Mouse (Mus musculus) stomach, embryonic 14.5 days (tissue): Measurements from ENCODE around the gene Pecr. TPM values are rescaled to one million over a fixed set of nuclear protein-coding genes. Genes with fewer than 3 reads are reported as not detected.

Experiments used
- ATAC-seq: fragments of 200-750 bp; cut with Nextera tagmentation; 2 replicates; pipeline ENCODE4 v1.8.0; 2017; ENCODE audit warnings: low read depth, moderate TSS enrichment; ENCODE audit not compliant: insufficient number of reproducible peaks, insufficient read depth, low FRiP score
- H3K27ac ChIP-seq: fragments of 300-500 bp; sonication (generic); 2 replicates; pipeline ENCODE4 v1.5.1; 2014; ENCODE audit warnings: mild to moderate bottlenecking, low read length, moderate library complexity, mixed read lengths
- H3K27me3 ChIP-seq: fragments of 300-500 bp; sonication (generic); 2 replicates; pipeline ENCODE4 v1.6.1; 2014; ENCODE audit warnings: low read length, control low read depth, mixed read lengths; ENCODE audit not compliant: control insufficient read depth, insufficient read depth
- H3K36me3 ChIP-seq: fragments of 300-500 bp; sonication (generic); 2 replicates; pipeline ENCODE4 v1.6.1; 2014; ENCODE audit warnings: mild to moderate bottlenecking, control low read depth, low read length, moderate library complexity, mixed read lengths; ENCODE audit not compliant: control insufficient read depth, insufficient read depth
- H3K4me1 ChIP-seq: fragments of 300-500 bp; sonication (generic); 2 replicates; pipeline ENCODE4 v1.6.1; 2014; ENCODE audit warnings: low read length, control low read depth, mixed read lengths; ENCODE audit not compliant: control insufficient read depth, insufficient read depth
- H3K4me2 ChIP-seq: fragments of 300-500 bp; sonication (generic); replicated peaks from 2 replicates; pipeline ENCODE4 v1.6.1; 2014; ENCODE audit warnings: low read depth, low read length, control low read depth
- H3K4me3 ChIP-seq: fragments of 300-500 bp; sonication (generic); 2 replicates; pipeline ENCODE4 v1.5.1; 2014; ENCODE audit warnings: low read depth, low read length, control low read depth
- H3K9ac ChIP-seq: fragments of 300-500 bp; sonication (generic); replicated peaks from 2 replicates; pipeline ENCODE4 v1.6.1; 2014; ENCODE audit warnings: low read depth, mild to moderate bottlenecking, control low read depth, low read length, moderate library complexity, mixed read lengths
- H3K9me3 ChIP-seq: fragments of 300-500 bp; sonication (generic); 2 replicates; pipeline ENCODE4 v1.6.1; 2016; ENCODE audit warnings: low read depth, low read length, control low read depth; ENCODE audit not compliant: control insufficient read depth
- WGBS: fragments of 180-500 bp; shearing (Covaris S2); extraction: QIAGEN DNeasy Blood & Tissue Kit; methylation state at CpG from one replicate; pipeline ENCODE4 v1.1.7; 2014; 5-methylcytosine and 5-hydroxymethylcytosine counted together
- polyA plus RNA-seq: library from polyadenylated mRNA; unstranded; fragments of >200 nt; fragmentation: Nextera tagmentation; extraction: Ambion mirVana; gene quantifications from 2 replicates; pipeline ENCODE4 v1.2.1, GENCODE M21; 2014

Pecr gene
- polyA plus RNA-seq, 1 experiment from 2014 or later, result 35.7 TPM

- no peak overlapping the region for H3K4me3 ChIP-seq
- ATAC-seq, result no peak
- WGBS, result 25% methylated on average over 4 of the region's 4 CpGs
These were observed 64.1 kb downstream of the Pecr start for GRCm38 (mm10) chr1:72220008-72220407.

DNA sequence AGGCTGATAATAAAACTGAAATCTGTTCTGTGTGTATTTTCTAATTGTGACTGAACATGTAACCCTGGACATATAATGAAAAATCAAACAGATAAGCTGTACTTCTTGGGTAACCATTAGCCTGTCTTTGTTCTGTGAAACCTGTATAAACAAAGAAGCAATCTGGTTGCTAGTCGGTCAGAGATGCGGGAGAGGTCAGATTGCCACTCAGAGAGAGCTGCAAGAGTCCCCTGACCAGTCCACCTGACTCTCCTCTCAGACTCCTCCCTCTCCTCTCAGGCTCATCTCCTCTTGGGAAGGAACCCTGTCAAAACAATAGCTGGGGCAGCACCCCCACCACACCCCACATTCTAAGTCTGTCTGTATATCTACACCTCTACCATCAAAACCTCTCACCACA, 65.0 kb downstream of the Pecr start:
- Histone ChIP-seq H3K4me1 (peaks cover 3% of the 10 kb centered on the region; the same call in 1 of the 2 replicates), H3K27me3 (0 out of 2 replicates have a peak, but pooled peaks cover 3% of the 10 kb centered on the region), H3K9ac (no peak overlapping the region), H3K36me3 (no peaks in the 10 kb centered on the region), H3K9me3 (no peaks in the 10 kb centered on the region), H3K4me3 (no peak overlapping the region), H3K27ac (no peak overlapping the region), H3K4me2 (no peak overlapping the region)
- no peak; the same call in 1 of the 2 replicates for ATAC-seq
- 26% methylated on average over 2 of the region's 2 CpGs for WGBS

More at GRCm38 (mm10) chr1:72220008-72220407, 64.1 kb downstream of the Pecr start:
- H3K36me3 ChIP-seq, result no peaks in the 10 kb centered on the region
- H3K27ac ChIP-seq, result no peak overlapping the region
- 0 out of 2 replicates have a peak, but pooled peaks cover 5% of the 10 kb centered on the region for H3K27me3 ChIP-seq
- H3K4me1 ChIP-seq, result peaks cover 3% of the 10 kb centered on the region; the same call in 1 of the 2 replicates
- H3K9ac ChIP-seq, result no peak overlapping the region
- no peaks in the 10 kb centered on the region for H3K9me3 ChIP-seq
- no peak overlapping the region for H3K4me2 ChIP-seq

DNA sequence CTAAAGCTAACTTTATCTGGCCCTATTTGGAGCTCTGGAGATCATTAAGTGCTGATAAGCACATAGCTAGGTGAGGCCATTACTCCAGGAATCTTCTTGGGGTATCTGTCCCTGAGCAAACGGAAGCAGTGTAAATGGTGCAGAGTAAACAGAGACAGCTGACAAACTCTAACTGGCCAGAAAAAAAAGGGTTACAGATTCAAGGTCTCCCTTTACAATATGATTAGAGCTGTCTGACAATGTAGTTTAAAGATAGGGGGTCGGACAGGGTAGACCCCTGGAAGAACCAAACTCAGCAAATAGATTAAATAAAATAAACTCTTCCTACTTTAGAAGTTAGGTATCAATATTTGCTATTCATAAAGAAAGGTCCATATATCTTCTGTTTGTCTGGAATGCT, 65.5 kb downstream of the Pecr start:
- Histone ChIP-seq H3K4me1 (peaks cover 3% of the 10 kb centered on the region; the same call in 1 of the 2 replicates), H3K9me3 (no peaks in the 10 kb centered on the region), H3K27me3 (no peaks in the 10 kb centered on the region), H3K27ac (no peak overlapping the region), H3K4me3 (no peak overlapping the region), H3K9ac (no peak overlapping the region), H3K4me2 (no peak overlapping the region), H3K36me3 (no peaks in the 10 kb centered on the region)
- ATAC-seq, result peak; percentile 56
- WGBS, result 27% methylated on average over 2 of the region's 2 CpGs

- 80% methylated on average over 7 of the region's 7 CpGs for WGBS
- no peak overlapping the region for H3K9ac ChIP-seq
- no peak for ATAC-seq
- H3K27ac ChIP-seq, result no peak overlapping the region
- no peaks in the 10 kb centered on the region for H3K36me3 ChIP-seq
- H3K27me3 ChIP-seq, result no peaks in the 10 kb centered on the region
- H3K4me3 ChIP-seq, result no peak overlapping the region
- H3K4me2 ChIP-seq, result no peak overlapping the region
- peaks cover 3% of the 10 kb centered on the region; the same call in 1 of the 2 replicates for H3K4me1 ChIP-seq
- no peaks in the 10 kb centered on the region for H3K9me3 ChIP-seq
These were observed 67.4 kb downstream of the Pecr start for GRCm38 (mm10) chr1:72216761-72217160.

- ATAC-seq, result no peak
- 71% methylated on average over 4 of the region's 4 CpGs for WGBS
- Histone ChIP-seq H3K4me2 (no peak overlapping the region), H3K27ac (no peak overlapping the region), H3K9me3 (no peaks in the 10 kb centered on the region), H3K36me3 (no peaks in the 10 kb centered on the region), H3K9ac (no peak overlapping the region), H3K4me1 (peaks cover 6% of the 10 kb centered on the region; the same call in 1 of the 2 replicates), H3K4me3 (no peak overlapping the region), H3K27me3 (no peaks in the 10 kb centered on the region)
These were observed 68.9 kb downstream of the Pecr start for GRCm38 (mm10) chr1:72215174-72215573.

DNA sequence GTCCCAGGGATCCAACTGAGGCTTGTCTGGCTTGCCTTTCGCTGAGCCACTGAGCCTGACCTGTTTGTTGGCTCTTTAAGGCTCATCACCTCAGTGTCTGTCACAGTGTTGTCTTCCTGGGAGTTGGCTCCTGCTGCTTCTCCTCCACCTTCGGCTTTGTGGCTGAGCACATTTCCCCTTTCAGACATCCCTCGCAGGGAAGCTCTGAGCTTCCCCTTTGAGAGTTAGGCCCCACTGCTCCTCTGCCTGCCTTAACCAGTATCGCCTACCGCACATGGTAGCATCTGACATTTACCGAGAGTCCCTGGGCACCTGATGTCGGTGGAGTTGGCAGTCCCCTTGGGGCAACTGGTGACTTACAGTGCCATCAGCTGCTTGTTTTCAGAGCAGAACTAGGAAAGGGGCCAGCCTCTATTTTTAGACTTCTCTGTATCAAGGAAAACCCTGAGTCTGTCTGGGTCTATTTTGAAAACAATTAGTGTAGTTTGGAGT, 69.6 kb downstream of the Pecr start:
- WGBS, result 65% methylated on average over 7 of the region's 7 CpGs
- peaks cover 6% of the 10 kb centered on the region; the same call in 1 of the 2 replicates for H3K4me1 ChIP-seq
- no peak overlapping the region for H3K9ac ChIP-seq
- no peaks in the 10 kb centered on the region for H3K9me3 ChIP-seq
- H3K27me3 ChIP-seq, result no peaks in the 10 kb centered on the region
- no peak overlapping the region for H3K4me2 ChIP-seq
- no peak overlapping the region for H3K4me3 ChIP-seq
- no peak overlapping the region for H3K27ac ChIP-seq
- ATAC-seq, result no peak
- H3K36me3 ChIP-seq, result no peaks in the 10 kb centered on the region

- Histone ChIP-seq H3K27ac (no peak overlapping the region), H3K4me2 (no peak overlapping the region), H3K4me1 (peaks cover 3% of the 10 kb centered on the region; the same call in 1 of the 2 replicates), H3K9ac (no peak overlapping the region), H3K9me3 (no peaks in the 10 kb centered on the region), H3K36me3 (no peaks in the 10 kb centered on the region), H3K4me3 (no peak overlapping the region), H3K27me3 (no peaks in the 10 kb centered on the region)
- WGBS, result 89% methylated on average over 3 of the region's 3 CpGs
- no peak for ATAC-seq
These were observed 70.2 kb downstream of the Pecr start for GRCm38 (mm10) chr1:72213954-72214353.

DNA sequence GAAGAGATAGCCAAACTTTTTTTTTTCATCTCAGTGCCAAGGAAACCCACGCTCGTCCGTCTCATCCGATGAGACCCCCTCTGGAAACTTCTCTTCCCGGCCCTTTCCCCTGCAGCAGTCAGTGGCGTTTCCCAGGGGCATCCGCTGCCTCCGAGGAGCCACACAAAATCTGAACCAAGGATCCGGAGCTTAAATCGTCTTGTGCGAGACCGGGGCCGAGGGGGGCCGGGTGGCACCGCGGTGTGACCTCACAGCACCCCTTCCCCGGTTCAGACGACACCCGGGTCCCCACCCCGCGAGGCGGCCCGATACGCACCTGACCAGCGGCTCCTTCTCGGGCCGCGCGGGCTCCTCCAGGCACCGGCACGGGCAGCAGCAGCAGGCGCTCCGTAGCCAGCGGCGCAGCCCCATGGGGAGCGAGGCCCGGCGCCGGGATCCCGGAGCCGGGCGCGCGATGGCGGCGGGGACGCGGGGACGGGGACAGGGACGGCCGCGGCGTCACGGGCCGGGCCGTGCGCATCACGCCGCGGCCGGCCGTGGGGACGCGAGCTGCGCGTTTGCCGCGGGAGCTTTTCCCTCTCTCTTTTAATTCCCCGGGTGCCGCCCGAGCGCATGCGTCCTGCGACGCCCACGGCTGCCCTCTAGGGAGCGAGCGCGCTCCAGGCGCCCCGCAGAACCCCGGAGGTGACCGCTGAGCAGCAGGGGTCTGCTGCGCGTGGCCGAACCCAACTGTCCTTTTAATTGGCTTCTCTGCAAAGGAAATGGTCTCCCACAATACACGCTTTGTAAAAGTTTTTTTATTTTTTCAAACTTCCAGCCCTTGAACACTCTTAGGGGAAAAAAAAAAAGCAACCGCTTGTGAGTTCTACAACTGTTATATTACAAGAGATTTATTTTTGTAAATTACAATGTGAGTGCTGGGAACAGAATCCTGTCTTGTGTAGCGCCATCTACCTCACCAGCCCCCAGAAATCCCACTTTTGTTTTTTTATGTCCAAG, 72.1 kb downstream of the Pecr start, which contains the start of gene Mreg:
TSS of gene Mreg (minus strand) at position 607 of the 999 bp plus-strand sequence.
- Histone ChIP-seq H3K9me3 (no peaks in the 10 kb centered on the region), H3K27me3 (no peaks in the 10 kb centered on the region), H3K4me3 (peak within 1 kb of the TSS; percentile 59), H3K36me3 (no peaks in the 10 kb centered on the region), H3K27ac (0 out of 2 replicates have a peak within 1 kb of the TSS, but pooled peaks have one; percentile 6), H3K4me1 (0 out of 2 replicates have a peak, but pooled peaks cover 3% of the 10 kb centered on the region), H3K9ac (peak within 1 kb of the TSS; percentile 53), H3K4me2 (peak within 1 kb of the TSS; percentile 96)
- WGBS, result under 1% methylated on average over 85 of the region's 89 CpGs
- ATAC-seq, result peak; percentile 81
